ENCODE assay signal across 8 mouse cellular contexts in the genomic region with DNA sequence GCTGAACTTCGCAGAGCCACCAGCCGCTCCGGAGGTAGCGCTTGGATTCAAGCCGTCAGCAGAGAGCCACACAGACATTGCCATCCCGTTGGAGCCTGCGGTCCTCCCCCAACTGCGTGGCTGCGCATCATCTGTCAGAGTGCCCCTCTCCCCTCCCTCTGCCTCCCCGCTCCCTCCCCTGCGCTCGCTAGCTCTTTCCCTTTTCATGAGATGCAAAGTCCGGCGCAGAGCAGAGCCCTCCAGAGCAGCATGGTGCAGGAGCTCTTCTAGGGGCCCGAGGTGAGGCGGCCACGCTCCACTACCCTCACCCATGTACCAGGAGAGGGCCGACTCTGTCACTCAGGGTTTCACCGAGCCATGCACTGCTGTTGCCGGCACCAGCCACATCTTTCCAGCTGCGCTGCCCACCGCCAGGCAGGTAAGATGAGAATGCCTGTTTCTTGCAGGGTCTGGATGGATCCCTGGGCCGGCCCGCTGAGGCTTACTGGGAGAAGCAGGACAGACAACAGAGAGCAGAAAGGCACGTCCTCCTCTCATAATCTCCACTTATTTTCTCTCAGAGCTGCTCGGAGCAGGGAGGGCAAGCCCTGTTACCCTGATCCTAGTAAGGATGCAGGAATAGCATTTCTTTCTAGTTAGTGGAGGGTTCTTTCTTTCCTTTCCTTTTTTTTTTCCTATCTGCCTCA. TPM values are rescaled to one million over a fixed set of nuclear protein-coding genes. Genes with fewer than 3 reads are reported as not detected.
DNase-seq lines count a peak whose midpoint lies in the region; ATAC-seq and TF ChIP-seq lines count a peak whose summit lies in the region.

A gene (plus strand): TSS at position 88 of the 686 bp plus-strand sequence.

- under 1% methylated on average over 26 of the region's 26 CpGs for WGBS in kidney, embryonic 14.5 days
- WGBS in kidney, adult 2 months = 5% methylated on average over 25 of the region's 26 CpGs
- WGBS in forebrain, embryonic 13.5 days = 1% methylated on average over 26 of the region's 26 CpGs
- under 1% methylated on average over 26 of the region's 26 CpGs for WGBS in midbrain, postnatal 0 days

- peak; percentile 95 for ATAC-seq in kidney, embryonic 14.5 days (ENCODE audit: low FRiP score, low TSS enrichment)
- peak; percentile 87 for ATAC-seq in forebrain, embryonic 13.5 days
- peak; percentile 83 for ATAC-seq in midbrain, postnatal 0 days (ENCODE audit: low FRiP score)

- no peak for TF ChIP-seq POLR2A in kidney, adult 2 months (IDR thresholded peaks at IDR 0.05; ENCODE audit: low read depth, low read length)

- no peak for DNase-seq in kidney, adult 2 months
- peak; percentile 83 for DNase-seq in cerebellum, adult 11-12 months
- DNase-seq in left cerebral cortex, adult 8-10 months (ENCODE audit: low spot score in 2 of 2) = no peak
- DNase-seq in midbrain, postnatal 0 days (ENCODE audit: low spot score) = peak; percentile 67
- no peak for DNase-seq in testis, postnatal 10 days (ENCODE audit: low spot score)
- no peak for DNase-seq in adrenal gland, adult 18-20 months (ENCODE audit: low spot score in 2 of 2)

- no peak within 1 kb of the TSS for H3K27ac ChIP-seq in kidney, embryonic 14.5 days (ENCODE audit: low read depth, low read length)
- H3K27ac ChIP-seq in kidney, adult 2 months (ENCODE audit: insufficient read depth, low read depth, low read length) = no peak within 1 kb of the TSS
- H3K27ac ChIP-seq in forebrain, embryonic 13.5 days = peak within 1 kb of the TSS; percentile 55; the same call in 1 of the 2 replicates
- peak within 1 kb of the TSS; percentile 84 for H3K27ac ChIP-seq in midbrain, postnatal 0 days (ENCODE audit: low read depth, low read length)

- H3K4me2 ChIP-seq in kidney, embryonic 14.5 days (replicated peaks; ENCODE audit: low read depth, low read length) = peak within 1 kb of the TSS; percentile 56
- H3K4me2 ChIP-seq in forebrain, embryonic 13.5 days = peak within 1 kb of the TSS; percentile 70
- peak within 1 kb of the TSS; percentile 78 for H3K4me2 ChIP-seq in midbrain, postnatal 0 days (ENCODE audit: low read depth, low read length, poor library complexity, severe bottlenecking)

- peaks cover 13% of the 10 kb centered on the region for H3K27me3 ChIP-seq in kidney, embryonic 14.5 days (ENCODE audit: control insufficient read depth, insufficient read depth, low read length)
- no peaks in the 10 kb centered on the region for H3K27me3 ChIP-seq in kidney, adult 2 months (replicated peaks; ENCODE audit: control insufficient read depth, insufficient read depth, low read length)
- 0 out of 2 replicates have a peak, but pooled peaks cover 9% of the 10 kb centered on the region for H3K27me3 ChIP-seq in forebrain, embryonic 13.5 days
- H3K27me3 ChIP-seq in midbrain, postnatal 0 days (ENCODE audit: insufficient read depth, low read length) = no peaks in the 10 kb centered on the region

- H3K36me3 ChIP-seq in kidney, embryonic 14.5 days (ENCODE audit: control insufficient read depth, insufficient read depth, low read length) = no peaks in the 10 kb centered on the region
- no peaks in the 10 kb centered on the region for H3K36me3 ChIP-seq in kidney, adult 2 months (ENCODE audit: control insufficient read depth, insufficient read depth, low read length)
- no peaks in the 10 kb centered on the region for H3K36me3 ChIP-seq in forebrain, embryonic 13.5 days (ENCODE audit: poor library complexity, severe bottlenecking)
- no peaks in the 10 kb centered on the region for H3K36me3 ChIP-seq in midbrain, postnatal 0 days (ENCODE audit: insufficient read depth, low read length)

- H3K9ac ChIP-seq in kidney, embryonic 14.5 days (ENCODE audit: low read depth, low read length) = no peak within 1 kb of the TSS
- H3K9ac ChIP-seq in forebrain, embryonic 13.5 days = peak within 1 kb of the TSS; percentile 64
- peak within 1 kb of the TSS; percentile 74 for H3K9ac ChIP-seq in midbrain, postnatal 0 days (replicated peaks; ENCODE audit: low read length, poor library complexity, severe bottlenecking)

- H3K4me3 ChIP-seq in kidney, embryonic 14.5 days (ENCODE audit: low read length) = peak within 1 kb of the TSS; percentile 29
- no peak within 1 kb of the TSS for H3K4me3 ChIP-seq in kidney, adult 2 months (ENCODE audit: insufficient read depth, low read depth, low read length)
- peak within 1 kb of the TSS; percentile 47 for H3K4me3 ChIP-seq in forebrain, embryonic 13.5 days
- H3K4me3 ChIP-seq in midbrain, postnatal 0 days (ENCODE audit: low read depth, low read length) = peak within 1 kb of the TSS; percentile 53

- no peaks in the 10 kb centered on the region for H3K9me3 ChIP-seq in kidney, embryonic 14.5 days (ENCODE audit: control insufficient read depth, low read length)
- H3K9me3 ChIP-seq in forebrain, embryonic 13.5 days (replicated peaks) = no peaks in the 10 kb centered on the region
- H3K9me3 ChIP-seq in midbrain, postnatal 0 days (ENCODE audit: low read length) = no peaks in the 10 kb centered on the region

- H3K4me1 ChIP-seq in kidney, embryonic 14.5 days (ENCODE audit: control insufficient read depth, insufficient read depth, low read length) = peaks cover 6% of the 10 kb centered on the region; the same call in 1 of the 2 replicates
- no peaks in the 10 kb centered on the region for H3K4me1 ChIP-seq in kidney, adult 2 months (ENCODE audit: control insufficient read depth, insufficient read depth, low read length)
- H3K4me1 ChIP-seq in forebrain, embryonic 13.5 days = peaks cover 28% of the 10 kb centered on the region
- H3K4me1 ChIP-seq in midbrain, postnatal 0 days (ENCODE audit: insufficient read depth, low read length) = peaks cover 29% of the 10 kb centered on the region; the same call in 1 of the 2 replicates

- no peak for TF ChIP-seq CTCF in kidney, adult 2 months (conservative IDR thresholded peaks at IDR 0.05; ENCODE audit: insufficient read depth, insufficient read length, low read depth, low read length)
- peak; percentile 26; the same call in 1 of the 2 replicates for TF ChIP-seq CTCF in midbrain, postnatal 0 days (IDR thresholded peaks at IDR 0.05)

RNA-seq across cellular contexts. Expression of the gene that starts here (rescaled TPM):
- polyA plus RNA-seq in kidney, embryonic 14.5 days (2014; fragmentation: Nextera tagmentation; extraction: Ambion mirVana) = 0.04 and 0.10 TPM in 2 replicates
- polyA plus RNA-seq in kidney, adult 2 months (2012; rRNA removed) = 0.02 and 0.03 TPM in 2 replicates
- polyA plus RNA-seq in forebrain, embryonic 13.5 days (2015; fragmentation: Nextera tagmentation; extraction: Ambion mirVana) = 14.6 and 17.7 TPM in 2 replicates
- 10 to 100 TPM; 67.8 to 86.0 (median 75.7) TPM for total RNA-seq in left cerebral cortex, adult 8-10 months (2022)
- total RNA-seq in midbrain, postnatal 0 days (2014; rRNA removed) = 40.7 and 68.0 TPM in 2 replicates
- polyA plus RNA-seq in midbrain, postnatal 0 days (2015; fragmentation: Nextera tagmentation; extraction: Ambion mirVana) = 31.1 and 32.1 TPM in 2 replicates
- total RNA-seq in adrenal gland, adult 18-20 months (2021) = not detected

Comparison
In these comparisons a context has a peak if more than half of its experiments do, and no peak if none do; other contexts are left out.
1. RNA of the gene that starts here (total RNA-seq): 67.8 to 86.0 TPM in left cerebral cortex, adult 8-10 months and 40.7 to 68.0 TPM in midbrain, postnatal 0 days; not detected in adrenal gland, adult 18-20 months; every median in the first group is over 10 times any median in the second.
2. RNA of the gene that starts here (polyA plus RNA-seq): 31.1 to 32.1 TPM in midbrain, postnatal 0 days and 14.6 to 17.7 TPM in forebrain, embryonic 13.5 days; 0.04 to 0.10 TPM in kidney, embryonic 14.5 days and 0.02 to 0.03 TPM in kidney, adult 2 months; every median in the first group is over 10 times any median in the second.
3. Peak in ATAC-seq, H3K4me3 ChIP-seq and H3K4me2 ChIP-seq in kidney, embryonic 14.5 days; RNA of the gene not detected or under 1 TPM.
4. H3K27ac ChIP-seq: peak in forebrain, embryonic 13.5 days (single experiment) and midbrain, postnatal 0 days (single experiment); none in kidney, embryonic 14.5 days (single experiment) and kidney, adult 2 months (single experiment).
5. DNase-seq: peak in cerebellum, adult 11-12 months (single experiment) and midbrain, postnatal 0 days (single experiment); none in kidney, adult 2 months (single experiment), left cerebral cortex, adult 8-10 months (0 of 2), testis, postnatal 10 days (single experiment) and adrenal gland, adult 18-20 months (0 of 2).
6. Peak in every context shown above with its lines, with median percentiles within 50 percentile points of each other: ATAC-seq and H3K4me2 ChIP-seq.